ENCODE assay signal across 19 mouse cellular contexts in the genomic region with DNA sequence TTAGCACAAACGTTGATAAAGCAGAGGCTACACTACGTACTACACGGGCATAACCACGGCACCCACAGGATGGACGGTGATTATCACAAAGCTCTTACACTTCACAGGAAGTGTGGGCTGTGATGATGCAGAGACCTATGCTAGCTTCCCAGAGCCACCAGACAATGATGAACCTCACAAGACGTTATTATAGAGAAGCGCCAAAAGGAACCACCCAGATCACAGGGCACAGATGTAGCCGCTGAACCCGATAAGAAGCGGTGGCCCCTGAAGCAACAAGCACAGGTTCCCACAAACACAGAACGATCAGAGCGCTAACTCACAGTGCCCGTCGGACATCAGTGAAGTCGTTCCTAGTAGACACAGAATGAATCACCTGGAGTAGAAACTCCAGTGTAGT. TPM values are rescaled to one million over a fixed set of nuclear protein-coding genes. Genes with fewer than 3 reads are reported as not detected.
A peak's percentile ranks its signal among the peaks of the same experiment; 100 is the strongest.
DNase-seq lines count a peak whose midpoint lies in the region; ATAC-seq and TF ChIP-seq lines count a peak whose summit lies in the region.
"Had no signal": no experiment of that assay in that cellular context is flagged by ENCODE, and none has a peak within 500 bp of the region (broad histone marks: within the 10 kb centered on the region; RNA-seq: fewer than 3 reads in every experiment).

No protein-coding gene starts in this region.

- H3K4me1 ChIP-seq in stomach, embryonic 15.5 days, result peaks cover 8% of the 10 kb centered on the region
- no peaks in the 10 kb centered on the region for H3K4me1 ChIP-seq in stomach, postnatal 0 days (replicated peaks; ENCODE audit: control insufficient read depth, insufficient read depth)
- peaks cover 22 to 40% of the 10 kb centered on the region in 2 experiments for H3K4me1 ChIP-seq in liver, embryonic 14.5 days (replicated peaks; ENCODE audit: control insufficient read depth in 2 of 2, insufficient read depth in 2 of 2, low read length in 1 of 2)
- peaks cover 17% of the 10 kb centered on the region for H3K4me1 ChIP-seq in small intestine, adult 2 months (ENCODE audit: control insufficient read depth, insufficient read depth, insufficient read length, low read length)
- no peaks in the 10 kb centered on the region for H3K4me1 ChIP-seq in forebrain, embryonic 12.5 days
- H3K4me1 ChIP-seq: hindbrain, embryonic 15.5 days; midbrain, embryonic 13.5 days had no signal

- H3K4me2 ChIP-seq in stomach, embryonic 15.5 days, result no peak overlapping the region
- H3K4me2 ChIP-seq in stomach, postnatal 0 days (replicated peaks; ENCODE audit: low read depth), result no peak overlapping the region
- H3K4me2 ChIP-seq in liver, embryonic 14.5 days (ENCODE audit: low read depth), result peak overlapping the region; percentile 59
- no peak overlapping the region for H3K4me2 ChIP-seq in forebrain, embryonic 12.5 days
- H3K4me2 ChIP-seq: hindbrain, embryonic 15.5 days; kidney, embryonic 15.5 days; limb, embryonic 12.5 days; midbrain, embryonic 13.5 days had no signal

- no peak overlapping the region for H3K9ac ChIP-seq in stomach, embryonic 15.5 days
- no peak overlapping the region for H3K9ac ChIP-seq in stomach, postnatal 0 days (ENCODE audit: low read length)
- peak overlapping the region; percentile 40 for H3K9ac ChIP-seq in liver, embryonic 14.5 days (replicated peaks)
- H3K9ac ChIP-seq in forebrain, embryonic 12.5 days, result no peak overlapping the region
- H3K9ac ChIP-seq: hindbrain, embryonic 15.5 days; kidney, embryonic 15.5 days; limb, embryonic 12.5 days; midbrain, embryonic 13.5 days had no signal

- peak; percentile 60; the same call in 1 of the 2 replicates for ATAC-seq in stomach, embryonic 15.5 days (ENCODE audit: insufficient read depth, low FRiP score, low read depth)
- no peak for ATAC-seq in stomach, postnatal 0 days (ENCODE audit: low FRiP score, low TSS enrichment)
- ATAC-seq in granulocyte monocyte progenitor cell, adult 5-6 weeks (replicated peaks; ENCODE audit: poor library complexity, severe bottlenecking), result peak; percentile 12; the same call in 1 of the 2 replicates
- peak; percentile 90 for ATAC-seq in liver, embryonic 14.5 days (ENCODE audit: insufficient read depth)
- ATAC-seq in frontal cortex, adult (ENCODE audit: low TSS enrichment), result no peak
- no peak for ATAC-seq in forebrain, embryonic 12.5 days (ENCODE audit: low FRiP score)
- ATAC-seq: midbrain, embryonic 13.5 days had no signal

- no peak for TF ChIP-seq CTCF in stomach, postnatal 0 days (IDR thresholded peaks at IDR 0.05; ENCODE audit: low read depth)
- no peak for TF ChIP-seq CTCF in liver, embryonic 14.5 days (IDR thresholded peaks at IDR 0.05; ENCODE audit: low read depth)
- TF ChIP-seq CTCF in small intestine, adult 2 months (IDR thresholded peaks at IDR 0.05; ENCODE audit: extremely low read depth, insufficient read length, insufficient replicate concordance, low read depth, low read length), result no peak

- no peaks in the 10 kb centered on the region for H3K36me3 ChIP-seq in stomach, embryonic 15.5 days
- H3K36me3 ChIP-seq in stomach, postnatal 0 days (ENCODE audit: control insufficient read depth, insufficient read depth, low read length), result no peaks in the 10 kb centered on the region
- H3K36me3 ChIP-seq in liver, embryonic 14.5 days (replicated peaks; ENCODE audit: control insufficient read depth, insufficient read depth, low read depth), result no peaks in the 10 kb centered on the region
- H3K36me3 ChIP-seq in small intestine, adult 2 months (ENCODE audit: control insufficient read depth, insufficient read depth, low read length), result no peaks in the 10 kb centered on the region
- H3K36me3 ChIP-seq in forebrain, embryonic 12.5 days (replicated peaks), result no peaks in the 10 kb centered on the region
- H3K36me3 ChIP-seq: forebrain, embryonic 10.5 days; hindbrain, embryonic 15.5 days; kidney, embryonic 15.5 days; limb, embryonic 12.5 days; midbrain, embryonic 13.5 days had no signal

- H3K9me3 ChIP-seq in stomach, embryonic 15.5 days, result no peaks in the 10 kb centered on the region
- H3K9me3 ChIP-seq in stomach, postnatal 0 days (ENCODE audit: control insufficient read depth, low read length), result no peaks in the 10 kb centered on the region
- no peaks in the 10 kb centered on the region for H3K9me3 ChIP-seq in liver, embryonic 14.5 days (ENCODE audit: control insufficient read depth, low read length)
- no peaks in the 10 kb centered on the region for H3K9me3 ChIP-seq in forebrain, embryonic 12.5 days
- H3K9me3 ChIP-seq: hindbrain, embryonic 15.5 days; kidney, embryonic 15.5 days; midbrain, embryonic 13.5 days had no signal

- DNase-seq in stomach, postnatal 0 days (ENCODE audit: low spot score), result no peak
- peak; percentile 59 to 67 (median 63) for DNase-seq in liver, embryonic 14.5 days (ENCODE audit: low read depth in 3 of 3, low spot score in 3 of 3)
- DNase-seq in frontal cortex, adult 2 months (ENCODE audit: extremely low spot score in 1 of 2, low spot score in 1 of 2), result no peak
- DNase-seq: adrenal gland, postnatal 36 days; cerebellum, postnatal 14 days; heart, adult 2 months; heart, postnatal 10 days; lung, postnatal 36 days had no signal

- WGBS in stomach, embryonic 15.5 days, result 83% methylated on average over 15 of the region's 15 CpGs
- WGBS in stomach, postnatal 0 days, result 85% methylated on average over 15 of the region's 15 CpGs
- WGBS in liver, embryonic 14.5 days (ENCODE audit: insufficient replicate concordance), result 12% methylated on average over 15 of the region's 15 CpGs
- WGBS in small intestine, adult 2 months, result 61% methylated on average over 15 of the region's 15 CpGs
- WGBS in forebrain, embryonic 12.5 days, result 93% methylated on average over 15 of the region's 15 CpGs

- no peak overlapping the region for H3K27ac ChIP-seq in stomach, embryonic 15.5 days
- H3K27ac ChIP-seq in stomach, postnatal 0 days (replicated peaks), result no peak overlapping the region
- peak overlapping the region; percentile 69 for H3K27ac ChIP-seq in liver, embryonic 14.5 days
- H3K27ac ChIP-seq in small intestine, adult 2 months (ENCODE audit: insufficient read depth, low read depth, low read length), result 0 out of 2 replicates have a peak overlapping the region, but pooled peaks have one; percentile 10
- no peak overlapping the region for H3K27ac ChIP-seq in forebrain, embryonic 12.5 days
- H3K27ac ChIP-seq: heart, adult 2 months; hindbrain, embryonic 15.5 days; kidney, embryonic 15.5 days; left cerebral cortex, adult 2 months; limb, embryonic 12.5 days; midbrain, embryonic 13.5 days had no signal

- no peak for TF ChIP-seq POLR2A in small intestine, adult 2 months (IDR thresholded peaks at IDR 0.05; ENCODE audit: low read depth, low read length)

- H3K27me3 ChIP-seq in stomach, embryonic 15.5 days (replicated peaks), result no peaks in the 10 kb centered on the region
- H3K27me3 ChIP-seq in stomach, postnatal 0 days (ENCODE audit: control insufficient read depth, insufficient read depth, low read length), result no peaks in the 10 kb centered on the region
- no peaks in the 10 kb centered on the region for H3K27me3 ChIP-seq in liver, embryonic 14.5 days (ENCODE audit: control insufficient read depth, insufficient read depth, low read length)
- no peaks in the 10 kb centered on the region for H3K27me3 ChIP-seq in small intestine, adult 2 months (ENCODE audit: control insufficient read depth, insufficient read depth, low read length)
- no peaks in the 10 kb centered on the region for H3K27me3 ChIP-seq in forebrain, embryonic 12.5 days
- H3K27me3 ChIP-seq: hindbrain, embryonic 15.5 days; kidney, embryonic 15.5 days; limb, embryonic 12.5 days; midbrain, embryonic 13.5 days had no signal

- no peak overlapping the region for H3K4me3 ChIP-seq in stomach, embryonic 15.5 days (replicated peaks)
- no peak overlapping the region for H3K4me3 ChIP-seq in stomach, postnatal 0 days (ENCODE audit: low read depth, low read length)
- H3K4me3 ChIP-seq in liver, embryonic 14.5 days (ENCODE audit: insufficient read depth in 1 of 2, low read depth in 2 of 2, low read length in 2 of 2), result peak overlapping the region in 1 of 2 experiments; percentile 22; a peak in 1 of 4 replicates
- H3K4me3 ChIP-seq in small intestine, adult 2 months (ENCODE audit: low read depth, low read length), result no peak overlapping the region
- no peak overlapping the region for H3K4me3 ChIP-seq in forebrain, embryonic 12.5 days (replicated peaks)
- H3K4me3 ChIP-seq: forebrain, embryonic 10.5 days; heart, adult 2 months; hindbrain, embryonic 15.5 days; kidney, embryonic 15.5 days; left cerebral cortex, adult 2 months; limb, embryonic 12.5 days; midbrain, embryonic 13.5 days had no signal

- no peak for TF ChIP-seq EP300 in stomach, postnatal 0 days (optimal IDR thresholded peaks at IDR 0.05)
- peak; percentile 82 for TF ChIP-seq EP300 in liver, embryonic 14.5 days (IDR thresholded peaks at IDR 0.05; ENCODE audit: low read depth)

RNA-seq across cellular contexts. Expression of gene Rab4a, which starts 7.9 kb away (rescaled TPM):
- 46.7 and 49.1 TPM in 2 replicates for polyA plus RNA-seq in stomach, embryonic 15.5 days (2015; fragmentation: Nextera tagmentation; extraction: Ambion mirVana)
- polyA plus RNA-seq in stomach, postnatal 0 days (2015; fragmentation: Nextera tagmentation; extraction: Ambion mirVana), result 25.8 and 27.0 TPM in 2 replicates
- 6.2 TPM in 1 of 2 replicates, not detected in the other for total RNA-seq in granulocyte monocyte progenitor cell, adult 5-6 weeks (2014; fragmentation: Nextera tagmentation)
- total RNA-seq in granulocyte monocyte progenitor cell, adult 5-6 weeks (2017), result 0.21 and 0.43 TPM in 2 replicates
- polyA plus RNA-seq in liver, embryonic 14.5 days (2012; rRNA removed), result 12.6 and 12.9 TPM in 2 replicates
- polyA plus RNA-seq in liver, embryonic 14.5 days (2014; fragmentation: Nextera tagmentation; extraction: Ambion mirVana), result 23.7 and 24.2 TPM in 2 replicates
- polyA plus RNA-seq in small intestine, adult 2 months (2012; rRNA removed), result 23.0 and 59.8 TPM in 2 replicates
- polyA plus RNA-seq in frontal cortex, adult 2 months (2012; rRNA removed), result 67.3 and 73.3 TPM in 2 replicates
- polyA plus RNA-seq in forebrain, embryonic 12.5 days (2016; fragmentation: Nextera tagmentation; extraction: Ambion mirVana), result 61.4 and 63.9 TPM in 2 replicates

Comparison
In these comparisons a context has a peak if more than half of its experiments do, and no peak if none do; other contexts are left out.
1. ATAC-seq: peak in stomach, embryonic 15.5 days (single experiment), granulocyte monocyte progenitor cell, adult 5-6 weeks (single experiment) and liver, embryonic 14.5 days (single experiment); none in stomach, postnatal 0 days (single experiment), frontal cortex, adult (single experiment) and forebrain, embryonic 12.5 days (single experiment).
2. H3K27ac ChIP-seq: peak in liver, embryonic 14.5 days (single experiment) and small intestine, adult 2 months (single experiment); none in stomach, embryonic 15.5 days (single experiment), stomach, postnatal 0 days (single experiment) and forebrain, embryonic 12.5 days (single experiment).
3. DNase-seq: peak in liver, embryonic 14.5 days (3 of 3); none in stomach, postnatal 0 days (single experiment) and frontal cortex, adult 2 months (0 of 2).